Mouse (Mus musculus) forebrain, embryonic 16.5 days (tissue): ENCODE data around the gene Gamt. TPM values are rescaled to one million over a fixed set of nuclear protein-coding genes. Genes with fewer than 3 reads are reported as not detected.
"Not testable (repeated sequence)": the region's sequence is repeated elsewhere in the genome, so short reads cannot be mapped to it uniquely, and the experiment has no call there.

Experiments used
- ATAC-seq: fragments of 200-750 bp; cut with Nextera tagmentation; 2 replicates; pipeline ENCODE4 v1.8.0; 2017; ENCODE audit warnings: mild to moderate bottlenecking, moderate library complexity
- H3K27ac ChIP-seq: fragments of 300-500 bp; sonication (generic); 2 replicates; pipeline ENCODE4 v1.5.1; 2014; ENCODE audit warnings: low read length, control low read depth
- H3K27me3 ChIP-seq: fragments of 300-500 bp; sonication (generic); replicated peaks from 2 replicates; pipeline ENCODE4 v1.6.1; 2014; ENCODE audit warnings: low read length; ENCODE audit not compliant: control insufficient read depth, insufficient read depth
- H3K36me3 ChIP-seq: fragments of 300-500 bp; sonication (generic); 2 replicates; pipeline ENCODE4 v1.6.1; 2014; ENCODE audit not compliant: control insufficient read depth, insufficient read depth
- H3K4me1 ChIP-seq: fragments of 300-500 bp; sonication (generic); replicated peaks from 2 replicates; pipeline ENCODE4 v1.6.1; 2014; ENCODE audit warnings: low read length; ENCODE audit not compliant: control insufficient read depth, insufficient read depth
- H3K4me2 ChIP-seq: fragments of 300-500 bp; sonication (generic); 2 replicates; pipeline ENCODE4 v1.6.1; 2014; ENCODE audit warnings: mild to moderate bottlenecking, low read length, control low read depth
- H3K4me3 ChIP-seq: fragments of 300-500 bp; sonication (generic); replicated peaks from 2 replicates; pipeline ENCODE4 v1.5.1; 2014; ENCODE audit warnings: mild to moderate bottlenecking, low read length, control low read depth
- H3K9ac ChIP-seq: fragments of 300-500 bp; sonication (generic); replicated peaks from 2 replicates; pipeline ENCODE4 v1.6.1; 2014; ENCODE audit warnings: low read depth, low read length, control low read depth
- H3K9me3 ChIP-seq: fragments of 300-500 bp; sonication (generic); 2 replicates; pipeline ENCODE4 v1.6.1; 2016; ENCODE audit warnings: low read length; ENCODE audit not compliant: control insufficient read depth
- WGBS: fragments of 180-500 bp; shearing (Covaris S2); extraction: QIAGEN DNeasy Blood & Tissue Kit; methylation state at CpG from one replicate; pipeline ENCODE4 v1.1.7; 2014; 5-methylcytosine and 5-hydroxymethylcytosine counted together
- polyA plus RNA-seq: library from polyadenylated mRNA; unstranded; fragments of >200 nt; fragmentation: Nextera tagmentation; extraction: Ambion mirVana; gene quantifications from 2 replicates; pipeline ENCODE4 v1.2.1, GENCODE M21; 2015

The Gamt gene
- polyA plus RNA-seq, 1 experiment from 2014 or later, result 22.7 TPM

DNA sequence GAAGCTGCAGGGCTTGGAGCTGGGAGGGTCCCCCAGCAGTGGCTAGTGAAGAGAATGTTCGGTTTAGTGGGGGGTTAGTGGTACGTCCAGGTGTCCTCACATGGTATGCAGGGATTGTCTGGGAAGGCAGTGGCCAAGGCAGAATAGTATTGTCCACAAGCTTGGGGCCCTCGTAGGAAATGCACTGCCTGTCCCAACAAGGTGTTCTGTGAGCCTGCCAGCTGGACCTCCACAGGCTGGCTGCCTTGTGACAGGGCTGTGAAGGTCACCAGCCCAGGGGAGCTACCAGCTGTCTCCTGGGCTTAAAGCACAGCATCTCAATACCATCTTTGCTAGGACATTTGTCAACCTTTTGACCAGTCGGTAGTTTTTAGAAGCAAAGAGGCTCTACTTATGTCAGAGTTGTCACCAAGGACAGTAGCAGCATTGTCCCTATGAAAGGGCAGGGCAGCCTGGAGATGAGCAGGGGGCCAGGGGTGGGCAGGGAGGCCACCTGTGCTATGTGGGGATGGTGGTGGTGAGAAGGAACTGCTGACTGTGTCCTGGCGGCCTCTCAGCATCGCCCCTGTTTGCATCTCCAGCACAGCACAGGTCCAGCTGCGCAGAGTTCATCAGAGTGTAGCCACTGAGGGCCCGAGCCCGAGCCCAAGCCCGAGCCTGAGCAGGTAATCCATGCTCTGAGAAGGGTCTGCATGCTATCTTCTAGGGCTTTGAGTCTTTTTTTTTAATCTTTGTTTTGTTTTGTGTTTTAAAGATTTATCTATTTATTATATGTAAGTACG is 8.1 kb downstream of the Gamt start:
- Histone ChIP-seq H3K27ac (no peak overlapping the region), H3K4me3 (no peak overlapping the region), H3K4me1 (peaks cover 13% of the 10 kb centered on the region), H3K9ac (no peak overlapping the region), H3K9me3 (no peaks in the 10 kb centered on the region), H3K4me2 (no peak overlapping the region), H3K27me3 (no peaks in the 10 kb centered on the region), H3K36me3 (peaks cover 15% of the 10 kb centered on the region)
- ATAC-seq, result no peak
- WGBS, result 89% methylated on average over 11 of the region's 11 CpGs

GRCm38 (mm10) chr10:80252011-80252410 is 8.8 kb downstream of the Gamt start:
- peaks cover 13% of the 10 kb centered on the region for H3K4me1 ChIP-seq
- no peak for ATAC-seq
- no peak overlapping the region for H3K9ac ChIP-seq
- no peak overlapping the region for H3K27ac ChIP-seq
- H3K36me3 ChIP-seq, result peaks cover 15% of the 10 kb centered on the region
- H3K4me2 ChIP-seq, result no peak overlapping the region
- H3K27me3 ChIP-seq, result no peaks in the 10 kb centered on the region
- no peak overlapping the region for H3K4me3 ChIP-seq
- H3K9me3 ChIP-seq, result no peaks in the 10 kb centered on the region

DNA sequence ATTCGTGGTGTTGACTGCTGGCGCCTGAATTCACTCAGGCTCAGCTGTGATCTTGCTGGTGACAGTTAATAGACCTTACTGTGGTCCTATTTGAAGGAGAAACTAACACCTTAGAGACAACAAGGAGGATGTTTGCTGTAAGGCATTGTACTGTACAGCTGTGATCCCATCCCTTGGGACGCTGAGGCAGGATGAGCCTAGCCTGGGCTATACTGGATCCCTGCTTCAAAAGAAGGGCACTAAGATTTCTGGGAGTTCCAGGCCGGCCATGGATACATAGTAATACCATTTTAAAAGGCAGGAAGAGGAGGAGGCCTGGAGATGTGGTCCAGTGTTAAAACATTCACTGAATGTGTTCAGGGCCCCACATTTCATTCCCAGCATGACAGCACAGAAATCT is 10.2 kb downstream of the Gamt start:
- WGBS, result 85% methylated on average over 4 of the region's 4 CpGs
- Histone ChIP-seq H3K9me3 (no peaks in the 10 kb centered on the region), H3K4me1 (peaks cover 15% of the 10 kb centered on the region), H3K4me3 (no peak overlapping the region), H3K36me3 (peaks cover 6% of the 10 kb centered on the region), H3K27me3 (no peaks in the 10 kb centered on the region), H3K27ac (no peak overlapping the region), H3K4me2 (no peak overlapping the region; the same call in 1 of the 2 replicates), H3K9ac (no peak overlapping the region)
- ATAC-seq, result no peak

GRCm38 (mm10) chr10:80250059-80250458 is 10.8 kb downstream of the Gamt start:
- Histone ChIP-seq H3K4me2 (peak overlapping the region; percentile 94), H3K36me3 (peaks cover 2% of the 10 kb centered on the region; the same call in 1 of the 2 replicates), H3K27me3 (no peaks in the 10 kb centered on the region), H3K27ac (peak overlapping the region; percentile 84), H3K9ac (peak overlapping the region; percentile 75), H3K9me3 (no peaks in the 10 kb centered on the region), H3K4me3 (peak overlapping the region; percentile 63), H3K4me1 (peaks cover 20% of the 10 kb centered on the region)
- 36% methylated on average over 2 of the region's 2 CpGs for WGBS
- ATAC-seq, result no peak

- Histone ChIP-seq H3K4me3 (peak within 1 kb of the TSS; percentile 63), H3K36me3 (no peaks in the 10 kb centered on the region), H3K4me1 (peaks cover 21% of the 10 kb centered on the region), H3K27ac (peak within 1 kb of the TSS; percentile 84), H3K4me2 (peak within 1 kb of the TSS; percentile 94), H3K27me3 (no peaks in the 10 kb centered on the region), H3K9ac (peak within 1 kb of the TSS; percentile 75), H3K9me3 (no peaks in the 10 kb centered on the region)
- peak; percentile 87 for ATAC-seq
- WGBS, result under 1% methylated on average over 53 of the region's 53 CpGs
Observed at GRCm38 (mm10) chr10:80248971-80249640, 11.7 kb downstream of the Gamt start, which contains the start of gene Ndufs7. Ndufs7 (plus strand) TSS chr10:80249121.

DNA sequence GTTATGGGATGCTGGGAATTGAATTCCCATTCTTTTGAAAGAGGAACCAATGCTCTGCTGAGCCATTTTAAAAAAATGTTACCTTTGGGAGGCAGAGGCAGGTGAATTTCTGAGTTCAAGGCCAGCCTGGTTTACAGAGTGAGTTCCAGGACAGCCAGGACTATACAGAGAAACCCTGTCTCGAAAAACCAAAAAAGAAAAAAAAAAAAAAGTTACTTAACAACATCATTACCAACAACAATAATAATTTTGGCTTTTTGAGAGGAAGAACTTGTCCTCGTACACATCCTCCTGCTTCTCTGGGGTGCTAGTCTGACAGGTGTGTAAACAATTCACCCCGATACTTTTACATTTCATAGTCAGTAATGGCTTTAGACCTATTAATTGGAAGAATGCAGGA is 12.4 kb downstream of the Gamt start:
- not testable (repeated sequence) for H3K9ac ChIP-seq, H3K27ac ChIP-seq, H3K36me3 ChIP-seq, ATAC-seq, H3K27me3 ChIP-seq, H3K9me3 ChIP-seq
- Histone ChIP-seq H3K4me1 (peaks cover 21% of the 10 kb centered on the region), H3K4me2 (peak overlapping the region; percentile 37), H3K4me3 (peak overlapping the region; percentile 63)
- 35% methylated on average over 3 of the region's 3 CpGs for WGBS

DNA sequence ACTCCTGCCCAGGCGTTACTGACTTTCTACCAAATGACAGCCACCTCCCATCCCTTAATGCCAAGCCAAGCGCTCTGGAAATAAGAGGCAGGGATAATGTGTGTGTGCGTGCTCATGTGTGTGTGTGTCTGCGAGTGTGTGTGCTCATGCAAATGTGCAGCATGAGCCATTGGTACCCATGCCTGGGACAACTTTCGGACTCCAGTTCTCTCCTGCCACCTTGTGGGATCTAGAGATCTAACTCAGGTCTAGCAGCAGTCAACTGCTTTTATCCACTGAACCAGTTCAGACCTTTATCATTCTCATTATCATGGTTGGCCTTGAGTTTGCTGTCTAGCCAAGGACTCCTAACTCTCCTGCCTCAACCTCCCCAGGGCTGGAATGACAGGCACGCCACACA is 13.0 kb downstream of the Gamt start:
- no peak overlapping the region for H3K4me3 ChIP-seq

GRCm38 (mm10) chr10:80245600-80245999 is 15.2 kb downstream of the Gamt start:
- no peak overlapping the region for H3K4me3 ChIP-seq
- peaks cover 19% of the 10 kb centered on the region for H3K36me3 ChIP-seq
- no peaks in the 10 kb centered on the region for H3K27me3 ChIP-seq
- H3K9ac ChIP-seq, result 0 out of 2 replicates have a peak overlapping the region, but pooled peaks have one; percentile 0
- no peaks in the 10 kb centered on the region for H3K9me3 ChIP-seq
- 0 out of 2 replicates have a peak, but pooled peaks have one; percentile 16 for ATAC-seq
- no peak overlapping the region for H3K4me2 ChIP-seq
- WGBS, result 7% methylated on average over 4 of the region's 4 CpGs
- H3K27ac ChIP-seq, result 0 out of 2 replicates have a peak overlapping the region, but pooled peaks have one; percentile 17
- H3K4me1 ChIP-seq, result peaks cover 23% of the 10 kb centered on the region

More for the DNA sequence above, 13.0 kb downstream of the Gamt start:
- 32% methylated on average over 6 of the region's 6 CpGs for WGBS
- Histone ChIP-seq H3K4me2 (no peak overlapping the region), H3K9ac (no peak overlapping the region), H3K4me1 (peaks cover 21% of the 10 kb centered on the region), H3K9me3 (no peaks in the 10 kb centered on the region), H3K27me3 (no peaks in the 10 kb centered on the region), H3K27ac (no peak overlapping the region), H3K36me3 (peaks cover 4% of the 10 kb centered on the region; the same call in 1 of the 2 replicates)
- no peak for ATAC-seq

DNA sequence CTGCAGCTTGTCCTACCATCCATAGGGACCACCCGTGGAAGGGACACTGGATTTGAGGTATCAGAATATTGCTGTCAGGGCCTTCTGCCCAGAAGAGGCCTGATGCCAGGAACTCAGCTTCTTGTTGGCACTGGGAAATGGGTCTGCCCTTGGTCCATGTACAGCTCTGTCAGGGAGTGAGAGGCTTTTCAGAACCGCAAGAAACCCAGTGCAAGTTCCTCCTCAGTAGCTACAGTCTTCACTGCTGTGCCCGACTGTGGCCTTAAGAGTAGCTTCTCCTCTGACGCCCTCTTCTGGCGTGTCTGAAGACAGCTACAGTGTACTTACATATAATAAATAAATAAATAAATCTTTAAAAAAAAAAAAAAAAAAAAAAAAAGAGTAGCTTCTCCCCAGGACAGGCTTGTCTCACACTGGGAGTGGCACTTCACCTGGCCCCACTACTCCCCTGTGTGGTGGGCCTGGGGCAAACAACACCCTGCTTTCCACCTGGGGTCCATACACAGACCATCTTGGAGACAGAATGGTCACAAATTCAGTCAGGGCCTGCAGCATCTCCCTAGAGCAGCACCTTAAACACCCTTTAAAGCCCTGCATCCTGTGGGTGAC is 15.9 kb downstream of the Gamt start:
- ATAC-seq, result no peak
- 0 out of 2 replicates have a peak overlapping the region, but pooled peaks have one; percentile 0 for H3K9ac ChIP-seq
- no peaks in the 10 kb centered on the region for H3K27me3 ChIP-seq
- no peak overlapping the region for H3K4me2 ChIP-seq
- WGBS, result 33% methylated on average over 5 of the region's 5 CpGs
- no peak overlapping the region for H3K4me3 ChIP-seq
- H3K27ac ChIP-seq, result no peak overlapping the region
- peaks cover 16% of the 10 kb centered on the region for H3K4me1 ChIP-seq
- peaks cover 25% of the 10 kb centered on the region for H3K36me3 ChIP-seq
- H3K9me3 ChIP-seq, result no peaks in the 10 kb centered on the region
